Mouse (Mus musculus): ENCODE measurements around the gene Phospho2. TPM values are rescaled to one million over a fixed set of nuclear protein-coding genes. Genes with fewer than 3 reads are reported as not detected.
A peak's percentile ranks its signal among the peaks of the same experiment; 100 is the strongest.

Phospho2 gene
- 19.2 and 19.4 TPM in 2 replicates for polyA plus RNA-seq (2015; fragmentation: Nextera tagmentation; extraction: Ambion mirVana)

- H3K4me3 ChIP-seq, result peak within 1 kb of the TSS; percentile 72
- peaks cover 13% of the 10 kb centered on the region for H3K36me3 ChIP-seq
- peak within 1 kb of the TSS; percentile 67 for H3K9ac ChIP-seq
- H3K9me3 ChIP-seq, result no peaks in the 10 kb centered on the region
- WGBS, result 2% methylated on average over 48 of the region's 48 CpGs
- no peaks in the 10 kb centered on the region for H3K27me3 ChIP-seq
- peaks cover 9% of the 10 kb centered on the region for H3K4me1 ChIP-seq
- peak; percentile 96 for ATAC-seq (ENCODE audit: borderline replicate concordance, extremely low read depth, low FRiP score, low TSS enrichment)
- H3K27ac ChIP-seq, result peak within 1 kb of the TSS; percentile 81
- peak within 1 kb of the TSS; percentile 85 for H3K4me2 ChIP-seq
Observed at GRCm38 (mm10) chr2:69789429-69790069, at the start of gene Phospho2, which contains the start of gene Ccdc173. TSS of gene Phospho2 (plus strand) at chr2:69789623. TSS of gene Ccdc173 (minus strand) at chr2:69789575.

- peaks cover 66% of the 10 kb centered on the region for H3K36me3 ChIP-seq
- WGBS, result 95% methylated on average over 1 of the region's 1 CpGs
- ATAC-seq (ENCODE audit: borderline replicate concordance, extremely low read depth, low FRiP score, low TSS enrichment), result no peak
- H3K4me3 ChIP-seq, result no peak overlapping the region
- H3K9ac ChIP-seq, result no peak overlapping the region
- H3K9me3 ChIP-seq, result no peaks in the 10 kb centered on the region
- H3K27ac ChIP-seq, result no peak overlapping the region
- no peaks in the 10 kb centered on the region for H3K4me1 ChIP-seq
- no peaks in the 10 kb centered on the region for H3K27me3 ChIP-seq
- H3K4me2 ChIP-seq, result no peak overlapping the region
Observed at GRCm38 (mm10) chr2:69745091-69745490, 44.3 kb upstream of the Phospho2 start.

- Histone ChIP-seq H3K36me3 (no peaks in the 10 kb centered on the region), H3K27me3 (no peaks in the 10 kb centered on the region), H3K4me3 (no peak overlapping the region), H3K27ac (no peak overlapping the region), H3K4me1 (no peaks in the 10 kb centered on the region), H3K9ac (no peak overlapping the region), H3K9me3 (no peaks in the 10 kb centered on the region), H3K4me2 (no peak overlapping the region)
- 80% methylated on average over 5 of the region's 5 CpGs for WGBS
- no peak for ATAC-seq (ENCODE audit: borderline replicate concordance, extremely low read depth, low FRiP score, low TSS enrichment)
Observed at GRCm38 (mm10) chr2:69760980-69761379, 28.4 kb upstream of the Phospho2 start.

GRCm38 (mm10) chr2:69763340-69763739, 26.1 kb upstream of the Phospho2 start:
- Histone ChIP-seq H3K9me3 (no peaks in the 10 kb centered on the region), H3K4me3 (no peak overlapping the region), H3K4me2 (no peak overlapping the region), H3K4me1 (no peaks in the 10 kb centered on the region), H3K27me3 (no peaks in the 10 kb centered on the region), H3K9ac (no peak overlapping the region), H3K27ac (no peak overlapping the region), H3K36me3 (no peaks in the 10 kb centered on the region)
- WGBS, result 89% methylated on average over 4 of the region's 4 CpGs
- ATAC-seq (ENCODE audit: borderline replicate concordance, extremely low read depth, low FRiP score, low TSS enrichment), result no peak

GRCm38 (mm10) chr2:69764716-69765115, 24.7 kb upstream of the Phospho2 start:
- H3K4me1 ChIP-seq, result no peaks in the 10 kb centered on the region
- H3K4me2 ChIP-seq, result no peak overlapping the region
- H3K9ac ChIP-seq, result no peak overlapping the region
- no peaks in the 10 kb centered on the region for H3K27me3 ChIP-seq
- H3K4me3 ChIP-seq, result no peak overlapping the region
- no peaks in the 10 kb centered on the region for H3K9me3 ChIP-seq
- ATAC-seq (ENCODE audit: borderline replicate concordance, extremely low read depth, low FRiP score, low TSS enrichment), result no peak
- 81% methylated on average over 1 of the region's 1 CpGs for WGBS
- no peak overlapping the region for H3K27ac ChIP-seq
- H3K36me3 ChIP-seq, result no peaks in the 10 kb centered on the region

- no peak overlapping the region for H3K9ac ChIP-seq
- H3K4me1 ChIP-seq, result no peaks in the 10 kb centered on the region
- no peaks in the 10 kb centered on the region for H3K36me3 ChIP-seq
- H3K27me3 ChIP-seq, result no peaks in the 10 kb centered on the region
- H3K4me2 ChIP-seq, result no peak overlapping the region
- no peak for ATAC-seq (ENCODE audit: borderline replicate concordance, extremely low read depth, low FRiP score, low TSS enrichment)
- H3K9me3 ChIP-seq, result no peaks in the 10 kb centered on the region
- no peak overlapping the region for H3K27ac ChIP-seq
- WGBS, result 92% methylated on average over 3 of the region's 3 CpGs
- H3K4me3 ChIP-seq, result no peak overlapping the region
Observed at GRCm38 (mm10) chr2:69773331-69773730, 16.1 kb upstream of the Phospho2 start.

GRCm38 (mm10) chr2:69777985-69778835, 11.2 kb upstream of the Phospho2 start:
- 61% methylated on average over 7 of the region's 7 CpGs for WGBS
- H3K36me3 ChIP-seq, result no peaks in the 10 kb centered on the region
- H3K4me3 ChIP-seq, result no peak overlapping the region
- no peaks in the 10 kb centered on the region for H3K27me3 ChIP-seq
- no peak overlapping the region for H3K27ac ChIP-seq
- no peak overlapping the region for H3K4me2 ChIP-seq
- ATAC-seq (ENCODE audit: borderline replicate concordance, extremely low read depth, low FRiP score, low TSS enrichment), result no peak
- H3K4me1 ChIP-seq, result no peaks in the 10 kb centered on the region
- no peak overlapping the region for H3K9ac ChIP-seq
- no peaks in the 10 kb centered on the region for H3K9me3 ChIP-seq

GRCm38 (mm10) chr2:69778836-69779177, 10.6 kb upstream of the Phospho2 start:
- 39% methylated on average over 5 of the region's 5 CpGs for WGBS
- no peak overlapping the region for H3K4me2 ChIP-seq
- no peak overlapping the region for H3K27ac ChIP-seq
- H3K9ac ChIP-seq, result no peak overlapping the region
- H3K9me3 ChIP-seq, result no peaks in the 10 kb centered on the region
- no peak overlapping the region for H3K4me3 ChIP-seq
- no peaks in the 10 kb centered on the region for H3K27me3 ChIP-seq
- H3K36me3 ChIP-seq, result no peaks in the 10 kb centered on the region
- H3K4me1 ChIP-seq, result no peaks in the 10 kb centered on the region
- ATAC-seq (ENCODE audit: borderline replicate concordance, extremely low read depth, low FRiP score, low TSS enrichment), result no peak

- Histone ChIP-seq H3K36me3 (peaks cover 10% of the 10 kb centered on the region), H3K9me3 (no peaks in the 10 kb centered on the region), H3K9ac (peak overlapping the region; percentile 52), H3K27ac (peak overlapping the region; percentile 51; the same call in 1 of the 2 replicates), H3K4me3 (peak overlapping the region; percentile 72), H3K27me3 (no peaks in the 10 kb centered on the region), H3K4me2 (peak overlapping the region; percentile 85), H3K4me1 (peaks cover 9% of the 10 kb centered on the region)
- ATAC-seq (ENCODE audit: borderline replicate concordance, extremely low read depth, low FRiP score, low TSS enrichment), result peak; percentile 12; the same call in 1 of the 2 replicates
- 20% methylated on average over 9 of the region's 9 CpGs for WGBS
Observed at GRCm38 (mm10) chr2:69788974-69789373, 449 bp upstream of the Phospho2 start.

- 1% methylated on average over 10 of the region's 10 CpGs for WGBS
- no peak overlapping the region for H3K27ac ChIP-seq
- H3K9ac ChIP-seq, result peak overlapping the region; percentile 67; the same call in 1 of the 2 replicates
- peak overlapping the region; percentile 85 for H3K4me2 ChIP-seq
- peak overlapping the region; percentile 72 for H3K4me3 ChIP-seq
- no peaks in the 10 kb centered on the region for H3K27me3 ChIP-seq
- ATAC-seq (ENCODE audit: borderline replicate concordance, extremely low read depth, low FRiP score, low TSS enrichment), result peak; percentile 51; the same call in 1 of the 2 replicates
- H3K4me1 ChIP-seq, result peaks cover 9% of the 10 kb centered on the region
- no peaks in the 10 kb centered on the region for H3K9me3 ChIP-seq
- peaks cover 15% of the 10 kb centered on the region for H3K36me3 ChIP-seq
Observed at GRCm38 (mm10) chr2:69790285-69790684, 862 bp downstream of the Phospho2 start.

- Histone ChIP-seq H3K4me2 (peak overlapping the region; percentile 85), H3K9ac (0 out of 2 replicates have a peak overlapping the region, but pooled peaks have one; percentile 6), H3K36me3 (peaks cover 19% of the 10 kb centered on the region), H3K9me3 (no peaks in the 10 kb centered on the region), H3K27me3 (no peaks in the 10 kb centered on the region), H3K4me3 (peak overlapping the region; percentile 72; the same call in 1 of the 2 replicates), H3K4me1 (peaks cover 9% of the 10 kb centered on the region), H3K27ac (no peak overlapping the region)
- ATAC-seq (ENCODE audit: borderline replicate concordance, extremely low read depth, low FRiP score, low TSS enrichment), result no peak
- WGBS, result 63% methylated on average over 4 of the region's 4 CpGs
Observed at GRCm38 (mm10) chr2:69790722-69791121, 1.3 kb downstream of the Phospho2 start.

- WGBS, result 42% methylated on average over 5 of the region's 5 CpGs
- H3K27me3 ChIP-seq, result no peaks in the 10 kb centered on the region
- ATAC-seq (ENCODE audit: borderline replicate concordance, extremely low read depth, low FRiP score, low TSS enrichment), result peak; percentile 69
Observed at GRCm38 (mm10) chr2:69802911-69803312, 13.5 kb downstream of the Phospho2 start.

More at GRCm38 (mm10) chr2:69802911-69803312, 13.5 kb downstream of the Phospho2 start:
- H3K4me2 ChIP-seq, result no peak overlapping the region
- no peak overlapping the region for H3K4me3 ChIP-seq
- H3K9me3 ChIP-seq, result no peaks in the 10 kb centered on the region
- H3K9ac ChIP-seq, result no peak overlapping the region
- H3K36me3 ChIP-seq, result no peaks in the 10 kb centered on the region
- H3K27ac ChIP-seq, result no peak overlapping the region
- no peaks in the 10 kb centered on the region for H3K4me1 ChIP-seq
